Mouse (Mus musculus) ES-Bruce4 (cell line): Measurements from ENCODE around the gene Gm11937. TPM values are rescaled to one million over a fixed set of nuclear protein-coding genes. Genes with fewer than 3 reads are reported as not detected.
"Not testable (repeated sequence)": the region's sequence is repeated elsewhere in the genome, so short reads cannot be mapped to it uniquely, and the experiment has no call there.

Experiments
- H3K27ac ChIP-seq: 2 replicates; pipeline ENCODE4 v1.5.1; 2012; ENCODE audit warnings: low read length, inconsistent platforms; ENCODE audit not compliant: insufficient read depth
- H3K27me3 ChIP-seq: 2 replicates; pipeline ENCODE4 v1.6.1; 2012; ENCODE audit warnings: mild to moderate bottlenecking, low read length, inconsistent platforms; ENCODE audit not compliant: control insufficient read depth, poor library complexity, insufficient read depth, severe bottlenecking
- H3K36me3 ChIP-seq: 2 replicates; pipeline ENCODE4 v1.6.1; 2012; ENCODE audit warnings: inconsistent platforms, mild to moderate bottlenecking, low read length, moderate library complexity; ENCODE audit not compliant: control insufficient read depth, poor library complexity, insufficient read depth, severe bottlenecking
- H3K4me1 ChIP-seq: one replicate; pipeline ENCODE4 v1.8.1; 2011; ENCODE audit warnings: low read length; ENCODE audit not compliant: control insufficient read depth, insufficient read depth
- H3K4me3 ChIP-seq: 2 replicates; pipeline ENCODE4 v1.5.1; 2011; ENCODE audit warnings: low read depth, mild to moderate bottlenecking, low read length
- H3K9ac ChIP-seq: 2 replicates; pipeline ENCODE4 v1.6.1; 2012; ENCODE audit warnings: low read depth, mild to moderate bottlenecking, inconsistent platforms; ENCODE audit not compliant: poor library complexity, severe bottlenecking
- H3K9me3 ChIP-seq: replicated peaks from 2 replicates; pipeline ENCODE4 v1.6.1; 2012; ENCODE audit warnings: mild to moderate bottlenecking, low read length, inconsistent platforms; ENCODE audit not compliant: control insufficient read depth, poor library complexity, insufficient read depth, severe bottlenecking
- CTCF ChIP-seq: IDR thresholded peaks from one replicate; pipeline ENCODE4 v1.8.1; 2011; ENCODE audit warnings: low read depth, low read length
- EP300 ChIP-seq: IDR thresholded peaks from 2 replicates; pipeline ENCODE4 v1.6.1; 2011; ENCODE audit warnings: low read depth, low read length; ENCODE audit not compliant: insufficient read depth
- POLR2A ChIP-seq: IDR thresholded peaks from one replicate; pipeline ENCODE4 v1.8.1; 2011; ENCODE audit warnings: low read length; ENCODE audit not compliant: insufficient read depth
- polyA plus RNA-seq: library from polyadenylated mRNA; stranded (reverse); fragments of >200 nt; gene quantifications from 2 replicates; pipeline ENCODE4 v1.2.4, GENCODE M21; 2011; ENCODE audit warnings: low read depth; ENCODE audit not compliant: missing spikeins, insufficient read depth, insufficient read length

Gm11937 gene
- polyA plus RNA-seq: not detected in 2 replicates

GRCm38 (mm10) chr11:99610089-99610488, at the start of gene Gm11937:
TSS of gene Gm11937 (minus strand) at chr11:99610189.
- not testable (repeated sequence) for H3K4me3 ChIP-seq, H3K9me3 ChIP-seq, H3K36me3 ChIP-seq, H3K4me1 ChIP-seq, H3K9ac ChIP-seq, H3K27me3 ChIP-seq, H3K27ac ChIP-seq

- Histone ChIP-seq H3K36me3 (no peaks in the 10 kb centered on the region), H3K27me3 (no peaks in the 10 kb centered on the region), H3K9me3 (no peaks in the 10 kb centered on the region), H3K4me1 (peaks cover 2% of the 10 kb centered on the region), H3K27ac (no peak overlapping the region), H3K9ac (no peak overlapping the region), H3K4me3 (no peak overlapping the region)
- TF ChIP-seq CTCF (no peak), EP300 (no peak), POLR2A (no peak)
Observed at GRCm38 (mm10) chr11:99659256-99659655, 49.3 kb upstream of the Gm11937 start.

DNA sequence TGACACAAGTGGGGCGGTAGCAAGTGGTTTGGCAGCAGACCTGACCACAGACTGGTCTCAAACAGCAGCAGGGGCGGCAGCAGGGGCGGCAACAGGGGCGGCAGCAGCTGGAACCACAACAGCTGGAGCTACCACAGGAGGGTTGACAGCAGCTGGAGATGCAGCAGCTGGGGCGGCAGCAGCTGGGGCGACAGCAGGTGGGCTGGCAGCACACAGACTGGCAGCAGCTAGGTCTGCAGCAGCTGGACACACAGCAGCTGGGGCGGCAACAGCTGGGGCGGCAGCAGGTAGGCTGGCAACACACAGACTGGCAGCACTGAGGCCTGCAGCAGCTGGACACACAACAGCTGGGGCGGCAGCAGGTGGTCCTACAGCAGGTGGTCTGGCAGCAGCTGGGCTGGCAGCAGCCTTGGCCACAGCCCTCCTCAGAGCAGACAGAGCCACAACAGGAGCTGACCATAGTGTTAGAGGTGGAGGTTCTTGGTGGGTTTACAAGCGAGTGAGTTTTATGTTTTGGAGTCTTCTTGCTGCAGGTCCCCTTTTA, 48.5 kb upstream of the Gm11937 start, which contains the start of gene Gm11563:
Gene Gm11563 (minus strand): TSS at position 494 of the 544 bp plus-strand sequence.
- H3K9me3 ChIP-seq, H3K36me3 ChIP-seq, H3K4me1 ChIP-seq, H3K27me3 ChIP-seq, H3K4me3 ChIP-seq, H3K9ac ChIP-seq, H3K27ac ChIP-seq: not testable (repeated sequence)

DNA sequence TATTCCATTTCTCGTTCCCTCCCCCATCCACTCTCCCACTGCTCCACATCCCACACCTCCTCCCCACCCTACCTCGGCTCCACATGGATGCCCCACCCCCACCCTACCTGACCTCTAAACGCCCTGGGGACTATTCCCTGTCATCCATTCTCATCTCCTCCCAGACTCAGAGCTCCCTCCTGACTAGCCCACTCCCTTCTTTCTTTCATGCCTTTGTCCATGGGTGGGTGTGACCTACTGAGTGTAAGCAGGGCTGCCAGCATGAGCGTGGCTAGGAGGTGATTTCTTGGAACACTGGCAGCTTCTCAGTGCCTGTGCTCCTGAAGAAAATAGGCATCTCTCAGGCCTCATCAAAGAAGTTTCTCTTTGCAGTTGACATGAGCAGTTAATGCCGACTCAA, 47.1 kb upstream of the Gm11937 start:
- Histone ChIP-seq H3K9ac (no peak overlapping the region), H3K4me3 (no peak overlapping the region), H3K4me1 (peaks cover 2% of the 10 kb centered on the region), H3K27me3 (no peaks in the 10 kb centered on the region), H3K36me3 (no peaks in the 10 kb centered on the region), H3K9me3 (no peaks in the 10 kb centered on the region), H3K27ac (no peak overlapping the region)
- TF ChIP-seq POLR2A: no peak
- TF ChIP-seq CTCF: no peak
- TF ChIP-seq EP300: no peak

DNA sequence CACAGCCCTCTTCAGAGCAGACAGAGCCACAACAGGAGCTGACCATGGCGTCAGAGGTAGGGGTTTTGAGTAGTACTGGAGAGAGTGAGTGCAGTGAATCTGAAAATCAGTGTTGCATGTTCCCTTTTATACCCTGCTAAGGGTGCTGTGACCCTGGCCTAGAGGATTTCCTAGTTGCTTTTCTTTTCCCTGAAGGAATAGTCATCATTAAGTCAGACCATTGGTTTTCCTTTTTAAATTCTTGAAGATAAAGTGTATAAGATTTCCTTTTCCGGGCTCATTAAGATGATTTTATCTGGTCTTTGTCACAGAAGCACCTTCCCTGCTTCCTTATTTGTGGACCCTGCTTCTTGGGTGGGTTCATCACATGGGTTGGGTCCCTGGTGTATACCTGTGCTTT, 40.1 kb upstream of the Gm11937 start, which contains the start of gene Gm11555:
Gene Gm11555 (minus strand): TSS at position 101 of the 400 bp plus-strand sequence.
- Histone ChIP-seq H3K4me1 (no peaks in the 10 kb centered on the region), H3K27me3 (no peaks in the 10 kb centered on the region), H3K9ac (no peak within 1 kb of the TSS), H3K27ac (no peak within 1 kb of the TSS), H3K9me3 (peaks cover 3% of the 10 kb centered on the region; the same call in 1 of the 2 replicates), H3K36me3 (no peaks in the 10 kb centered on the region), H3K4me3 (no peak within 1 kb of the TSS)
- TF ChIP-seq EP300 (no peak), POLR2A (no peak), CTCF (no peak)

DNA sequence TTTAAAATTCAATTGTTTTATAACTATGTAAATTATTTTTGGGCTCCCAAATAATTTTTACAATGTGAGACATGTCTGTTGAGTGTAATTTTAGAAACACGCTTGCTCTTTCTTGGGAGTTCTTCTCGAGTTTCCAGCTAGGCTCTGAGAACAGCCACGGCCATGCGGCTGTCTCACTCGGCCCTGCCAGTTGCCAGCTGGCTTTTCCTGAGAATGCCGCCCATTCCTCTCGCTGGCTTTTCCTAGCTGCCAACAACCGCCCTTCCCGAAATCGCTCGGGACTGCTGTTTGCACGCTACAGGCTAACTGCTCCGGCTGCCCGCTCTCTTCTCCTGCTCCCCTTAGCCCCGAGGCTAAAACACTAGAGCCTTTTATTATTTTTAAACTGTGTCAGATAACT, 36.5 kb upstream of the Gm11937 start:
- Histone ChIP-seq H3K27me3 (no peaks in the 10 kb centered on the region), H3K4me1 (no peaks in the 10 kb centered on the region), H3K36me3 (no peaks in the 10 kb centered on the region), H3K9ac (no peak overlapping the region), H3K9me3 (peaks cover 3% of the 10 kb centered on the region; the same call in 1 of the 2 replicates), H3K27ac (no peak overlapping the region), H3K4me3 (no peak overlapping the region)
- TF ChIP-seq CTCF (no peak), POLR2A (no peak), EP300 (no peak)

DNA sequence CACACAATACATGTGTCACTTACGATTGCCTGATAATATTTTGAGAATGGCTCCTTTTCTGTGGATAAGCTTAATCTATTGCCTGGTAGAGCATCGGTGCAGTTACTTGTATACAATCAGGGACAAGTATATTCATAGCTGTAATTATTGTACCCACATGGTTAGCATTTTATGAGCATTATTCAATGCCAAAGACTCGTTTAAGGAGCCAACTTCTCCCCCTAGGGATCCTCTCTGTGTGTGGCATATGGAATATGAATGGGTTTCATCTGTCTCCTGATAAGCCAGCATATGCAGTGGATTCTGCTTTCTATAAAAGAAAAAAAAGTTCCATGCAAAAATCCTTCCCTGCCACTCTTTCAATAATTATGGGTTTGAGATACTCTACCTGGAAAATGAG, 34.4 kb upstream of the Gm11937 start:
- Histone ChIP-seq H3K36me3 (no peaks in the 10 kb centered on the region), H3K4me1 (no peaks in the 10 kb centered on the region), H3K27me3 (no peaks in the 10 kb centered on the region), H3K9ac (no peak overlapping the region), H3K4me3 (no peak overlapping the region), H3K9me3 (no peaks in the 10 kb centered on the region), H3K27ac (no peak overlapping the region)
- TF ChIP-seq POLR2A: no peak
- no peak for TF ChIP-seq CTCF
- TF ChIP-seq EP300: no peak

- H3K9ac ChIP-seq, H3K27me3 ChIP-seq, H3K4me3 ChIP-seq, H3K27ac ChIP-seq, H3K9me3 ChIP-seq, H3K4me1 ChIP-seq, H3K36me3 ChIP-seq: not testable (repeated sequence)
Observed at GRCm38 (mm10) chr11:99643635-99644139, 33.7 kb upstream of the Gm11937 start, which contains the start of gene Krtap4-7. TSS of gene Krtap4-7 (minus strand) at chr11:99644089.
